Mouse (Mus musculus): Measurements from ENCODE around the gene Rab29. TPM values are rescaled to one million over a fixed set of nuclear protein-coding genes. Genes with fewer than 3 reads are reported as not detected.
"Not testable (repeated sequence)": the region's sequence is repeated elsewhere in the genome, so short reads cannot be mapped to it uniquely, and the experiment has no call there.

Gene Rab29
- polyA plus RNA-seq, 1 experiment from 2014 or later, result 7.0 TPM

DNA sequence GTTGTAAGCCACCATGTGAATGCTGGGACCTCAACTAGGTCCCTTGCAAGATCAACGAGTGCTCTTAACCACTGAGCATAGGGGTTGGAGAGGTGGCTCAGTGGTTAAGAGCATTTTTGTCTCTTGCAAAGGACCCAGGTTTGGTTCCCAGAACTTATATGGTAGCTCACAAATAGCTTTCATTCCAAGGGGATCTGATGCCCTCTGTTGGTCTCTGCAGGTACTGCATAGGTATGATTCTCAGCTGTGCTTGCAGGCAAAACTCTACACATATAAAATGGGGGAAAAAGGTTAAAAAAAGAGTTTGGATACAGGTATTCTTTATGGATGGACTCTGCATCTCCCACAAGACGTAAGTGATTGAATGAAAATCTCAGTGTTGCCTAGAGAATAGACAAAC lies 15.8 kb downstream of the Rab29 start:
- ATAC-seq (ENCODE audit: low FRiP score), result no peak

GRCm38 (mm10) chr1:131886173-131886572 lies 19.1 kb downstream of the Rab29 start:
- H3K27me3 ChIP-seq (ENCODE audit: control insufficient read depth, insufficient read depth, low read length), result no peaks in the 10 kb centered on the region
- no peak overlapping the region for H3K27ac ChIP-seq
- no peak overlapping the region for H3K4me2 ChIP-seq (replicated peaks)
- no peaks in the 10 kb centered on the region for H3K4me1 ChIP-seq (replicated peaks; ENCODE audit: control insufficient read depth, insufficient read depth, low read length)
- H3K9me3 ChIP-seq (ENCODE audit: control insufficient read depth, low read length), result no peaks in the 10 kb centered on the region
- ATAC-seq (ENCODE audit: low FRiP score) (no peak), DNase-seq (ENCODE audit: low spot score) (no peak)
- H3K9ac ChIP-seq, result no peak overlapping the region
- 62% methylated on average over 2 of the region's 2 CpGs for WGBS
- H3K36me3 ChIP-seq (replicated peaks; ENCODE audit: control insufficient read depth, insufficient read depth), result no peaks in the 10 kb centered on the region
- no peak overlapping the region for H3K4me3 ChIP-seq (replicated peaks; ENCODE audit: low read length)

More for the DNA sequence above, 15.8 kb downstream of the Rab29 start:
- WGBS, result 70% methylated on average over 2 of the region's 2 CpGs
- no peaks in the 10 kb centered on the region for H3K27me3 ChIP-seq (ENCODE audit: control insufficient read depth, insufficient read depth, low read length)
- no peaks in the 10 kb centered on the region for H3K4me1 ChIP-seq (replicated peaks; ENCODE audit: control insufficient read depth, insufficient read depth, low read length)
- H3K36me3 ChIP-seq (replicated peaks; ENCODE audit: control insufficient read depth, insufficient read depth), result no peaks in the 10 kb centered on the region
- H3K9me3 ChIP-seq (ENCODE audit: control insufficient read depth, low read length), result no peaks in the 10 kb centered on the region
- DNase-seq (ENCODE audit: low spot score), result no peak
- no peak overlapping the region for H3K9ac ChIP-seq
- no peak overlapping the region for H3K27ac ChIP-seq
- no peak overlapping the region for H3K4me3 ChIP-seq (replicated peaks; ENCODE audit: low read length)
- H3K4me2 ChIP-seq (replicated peaks), result no peak overlapping the region

- DNase-seq (ENCODE audit: low spot score), result no peak
- no peak overlapping the region for H3K9ac ChIP-seq
- 89% methylated on average over 3 of the region's 3 CpGs for WGBS
- no peaks in the 10 kb centered on the region for H3K4me1 ChIP-seq (replicated peaks; ENCODE audit: control insufficient read depth, insufficient read depth, low read length)
- H3K4me2 ChIP-seq (replicated peaks), result no peak overlapping the region
- H3K27me3 ChIP-seq (ENCODE audit: control insufficient read depth, insufficient read depth, low read length), result no peaks in the 10 kb centered on the region
- no peaks in the 10 kb centered on the region for H3K36me3 ChIP-seq (replicated peaks; ENCODE audit: control insufficient read depth, insufficient read depth)
- H3K9me3 ChIP-seq (ENCODE audit: control insufficient read depth, low read length), result no peaks in the 10 kb centered on the region
- H3K27ac ChIP-seq, result no peak overlapping the region
- no peak overlapping the region for H3K4me3 ChIP-seq (replicated peaks; ENCODE audit: low read length)
- no peak for ATAC-seq (ENCODE audit: low FRiP score)
Observed at GRCm38 (mm10) chr1:131886641-131887040, 19.6 kb downstream of the Rab29 start.

- DNase-seq (ENCODE audit: low spot score), result no peak
- Histone ChIP-seq H3K9ac (no peak overlapping the region), H3K9me3 (ENCODE audit: control insufficient read depth, low read length) (no peaks in the 10 kb centered on the region), H3K4me1 (replicated peaks; ENCODE audit: control insufficient read depth, insufficient read depth, low read length) (no peaks in the 10 kb centered on the region), H3K4me2 (replicated peaks) (no peak overlapping the region), H3K27me3 (ENCODE audit: control insufficient read depth, insufficient read depth, low read length) (no peaks in the 10 kb centered on the region), H3K27ac (no peak overlapping the region), H3K36me3 (replicated peaks; ENCODE audit: control insufficient read depth, insufficient read depth) (no peaks in the 10 kb centered on the region), H3K4me3 (replicated peaks; ENCODE audit: low read length) (no peak overlapping the region)
- WGBS, result 73% methylated on average over 6 of the region's 6 CpGs
- no peak for ATAC-seq (ENCODE audit: low FRiP score)
Observed at GRCm38 (mm10) chr1:131890043-131890658, 23.1 kb downstream of the Rab29 start.

- Histone ChIP-seq H3K9me3 (ENCODE audit: control insufficient read depth, low read length) (no peaks in the 10 kb centered on the region), H3K27ac (no peak overlapping the region), H3K4me2 (replicated peaks) (no peak overlapping the region), H3K4me1 (replicated peaks; ENCODE audit: control insufficient read depth, insufficient read depth, low read length) (no peaks in the 10 kb centered on the region), H3K27me3 (ENCODE audit: control insufficient read depth, insufficient read depth, low read length) (no peaks in the 10 kb centered on the region), H3K9ac (no peak overlapping the region), H3K4me3 (replicated peaks; ENCODE audit: low read length) (no peak overlapping the region), H3K36me3 (replicated peaks; ENCODE audit: control insufficient read depth, insufficient read depth) (no peaks in the 10 kb centered on the region)
- DNase-seq (ENCODE audit: low spot score), result no peak
- WGBS, result 66% methylated on average over 4 of the region's 4 CpGs
- ATAC-seq (ENCODE audit: low FRiP score), result no peak
Observed at GRCm38 (mm10) chr1:131891436-131891835, 24.4 kb downstream of the Rab29 start.

DNA sequence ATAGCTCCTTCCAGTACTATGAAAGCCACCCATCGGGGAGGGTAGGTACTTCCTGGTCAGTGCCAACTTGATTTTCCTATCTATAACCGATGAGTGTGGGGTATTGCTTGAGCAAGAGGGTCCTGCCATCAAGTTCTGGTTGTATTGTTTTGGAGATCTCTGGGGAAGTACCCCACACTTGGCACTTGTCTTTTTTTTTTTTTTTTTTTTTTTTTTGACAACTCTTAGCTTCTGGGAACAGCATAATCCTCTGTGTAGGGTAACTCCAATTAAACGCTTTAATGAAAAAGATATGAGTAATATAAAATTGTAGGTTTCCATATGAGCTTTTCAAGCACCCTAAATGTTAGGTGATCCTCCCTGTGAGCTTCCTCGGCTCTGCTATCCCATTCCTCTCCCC lies 35.7 kb downstream of the Rab29 start:
- no peak overlapping the region for H3K4me3 ChIP-seq (replicated peaks; ENCODE audit: low read length)
- H3K27ac ChIP-seq, result no peak overlapping the region
- DNase-seq (ENCODE audit: low spot score) (no peak), ATAC-seq (ENCODE audit: low FRiP score) (no peak)
- no peak overlapping the region for H3K9ac ChIP-seq
- no peaks in the 10 kb centered on the region; the same call in 1 of the 2 replicates for H3K27me3 ChIP-seq (ENCODE audit: control insufficient read depth, insufficient read depth, low read length)
- H3K4me1 ChIP-seq (replicated peaks; ENCODE audit: control insufficient read depth, insufficient read depth, low read length), result no peaks in the 10 kb centered on the region
- no peaks in the 10 kb centered on the region for H3K9me3 ChIP-seq (ENCODE audit: control insufficient read depth, low read length)
- WGBS, result 92% methylated on average over 4 of the region's 4 CpGs
- no peaks in the 10 kb centered on the region for H3K36me3 ChIP-seq (replicated peaks; ENCODE audit: control insufficient read depth, insufficient read depth)
- no peak overlapping the region for H3K4me2 ChIP-seq (replicated peaks)

DNA sequence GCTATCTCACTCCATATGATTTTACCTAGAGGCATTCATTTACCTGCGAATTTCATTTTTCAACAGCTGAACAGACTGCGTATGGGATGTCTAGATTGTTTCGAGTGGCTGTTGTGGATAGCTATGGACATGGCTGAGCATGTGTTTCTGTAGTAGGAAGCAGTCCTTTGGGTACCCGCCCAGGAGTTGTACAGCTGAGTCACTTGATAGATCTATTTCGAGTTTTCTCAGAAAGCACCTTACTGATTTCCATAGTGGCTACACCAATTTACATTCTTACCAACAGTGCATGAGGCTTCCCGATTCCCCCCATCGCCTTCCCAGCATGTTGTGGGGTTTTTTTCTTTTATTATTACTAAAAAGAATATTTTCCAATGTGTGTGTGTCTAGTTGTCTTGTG lies 36.2 kb downstream of the Rab29 start:
- WGBS, result 91% methylated on average over 7 of the region's 7 CpGs
- no peaks in the 10 kb centered on the region for H3K4me1 ChIP-seq (replicated peaks; ENCODE audit: control insufficient read depth, insufficient read depth, low read length)

GRCm38 (mm10) chr1:131905497-131905896 lies 38.5 kb downstream of the Rab29 start:
- no peak for DNase-seq (ENCODE audit: low spot score)
- H3K36me3 ChIP-seq (replicated peaks; ENCODE audit: control insufficient read depth, insufficient read depth), result no peaks in the 10 kb centered on the region
- H3K4me3 ChIP-seq (replicated peaks; ENCODE audit: low read length), result no peak overlapping the region
- H3K4me2 ChIP-seq (replicated peaks), result no peak overlapping the region
- H3K27ac ChIP-seq, result no peak overlapping the region
- peaks cover 5% of the 10 kb centered on the region for H3K27me3 ChIP-seq (ENCODE audit: control insufficient read depth, insufficient read depth, low read length)
- H3K9me3 ChIP-seq (ENCODE audit: control insufficient read depth, low read length), result no peaks in the 10 kb centered on the region
- 19% methylated on average over 1 of the region's 1 CpGs for WGBS
- no peak for ATAC-seq (ENCODE audit: low FRiP score)
- H3K4me1 ChIP-seq (replicated peaks; ENCODE audit: control insufficient read depth, insufficient read depth, low read length), result no peaks in the 10 kb centered on the region; the same call in 1 of the 2 replicates
- H3K9ac ChIP-seq, result no peak overlapping the region

More for the DNA sequence above, 36.2 kb downstream of the Rab29 start:
- ATAC-seq (ENCODE audit: low FRiP score) (no peak), DNase-seq (ENCODE audit: low spot score) (no peak)
- Histone ChIP-seq H3K4me3 (replicated peaks; ENCODE audit: low read length) (no peak overlapping the region), H3K27me3 (ENCODE audit: control insufficient read depth, insufficient read depth, low read length) (peaks cover under 1% of the 10 kb centered on the region; the same call in 1 of the 2 replicates), H3K27ac (no peak overlapping the region), H3K4me2 (replicated peaks) (no peak overlapping the region), H3K9ac (no peak overlapping the region), H3K9me3 (ENCODE audit: control insufficient read depth, low read length) (no peaks in the 10 kb centered on the region), H3K36me3 (replicated peaks; ENCODE audit: control insufficient read depth, insufficient read depth) (no peaks in the 10 kb centered on the region)

- ATAC-seq (ENCODE audit: low FRiP score) (no peak), DNase-seq (ENCODE audit: low spot score) (no peak)
- no peaks in the 10 kb centered on the region for H3K9me3 ChIP-seq (ENCODE audit: control insufficient read depth, low read length)
- no peaks in the 10 kb centered on the region for H3K36me3 ChIP-seq (replicated peaks; ENCODE audit: control insufficient read depth, insufficient read depth)
- no peak overlapping the region for H3K27ac ChIP-seq
- 93% methylated on average over 3 of the region's 3 CpGs for WGBS
- H3K27me3 ChIP-seq (ENCODE audit: control insufficient read depth, insufficient read depth, low read length), result peaks cover 5% of the 10 kb centered on the region
- H3K9ac ChIP-seq, result no peak overlapping the region
- H3K4me1 ChIP-seq (replicated peaks; ENCODE audit: control insufficient read depth, insufficient read depth, low read length), result peaks cover 9% of the 10 kb centered on the region
- no peak overlapping the region for H3K4me3 ChIP-seq (replicated peaks; ENCODE audit: low read length)
- no peak overlapping the region for H3K4me2 ChIP-seq (replicated peaks)
Observed at GRCm38 (mm10) chr1:131908456-131908855, 41.4 kb downstream of the Rab29 start.

DNA sequence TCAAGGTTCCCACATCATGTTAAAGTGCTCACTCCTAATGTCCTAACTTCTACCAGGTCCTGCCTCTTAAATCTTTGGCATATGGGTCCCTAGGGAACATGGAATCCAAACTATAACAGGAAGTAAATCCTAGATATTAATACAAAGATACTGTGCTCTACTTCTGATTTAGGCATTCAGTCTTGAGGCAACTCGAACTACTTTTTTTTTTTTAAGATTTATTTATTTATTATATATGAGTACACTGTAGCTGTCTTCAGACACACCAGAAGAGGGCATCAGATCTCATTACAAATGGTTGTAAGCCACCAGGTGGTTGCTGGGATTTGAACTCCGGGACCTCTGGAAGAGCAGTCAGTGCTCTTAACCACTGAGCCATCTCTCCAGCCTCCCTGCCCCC lies 42.2 kb downstream of the Rab29 start:
- not testable (repeated sequence) for H3K27me3 ChIP-seq (ENCODE audit: control insufficient read depth, insufficient read depth, low read length); H3K9ac ChIP-seq; H3K4me1 ChIP-seq (replicated peaks; ENCODE audit: control insufficient read depth, insufficient read depth, low read length); ATAC-seq (ENCODE audit: low FRiP score); H3K36me3 ChIP-seq (replicated peaks; ENCODE audit: control insufficient read depth, insufficient read depth); DNase-seq (ENCODE audit: low spot score); H3K9me3 ChIP-seq (ENCODE audit: control insufficient read depth, low read length); H3K4me2 ChIP-seq (replicated peaks); H3K4me3 ChIP-seq (replicated peaks; ENCODE audit: low read length); H3K27ac ChIP-seq
- WGBS, result 94% methylated on average over 2 of the region's 2 CpGs

Data from hindbrain, embryonic 14.5 days (tissue).